Mouse (Mus musculus) kidney, adult 8-10 months (tissue): Measurements from ENCODE around the gene Lrp5.
A peak's percentile ranks its signal among the peaks of the same experiment; 100 is the strongest.

Source experiments
- DNase-seq, 2 experiments: peaks; one replicate each; pipeline ENCODE4 v3.0.0; 2022

Gene Lrp5

GRCm38 (mm10) chr19:3549263-3549662, 137.1 kb downstream of the Lrp5 start:
- DNase-seq: no peak

- no peak for DNase-seq
Observed at GRCm38 (mm10) chr19:3548311-3548710, 138.1 kb downstream of the Lrp5 start.

- no peak for DNase-seq
Observed at GRCm38 (mm10) chr19:3544995-3545394, 141.4 kb downstream of the Lrp5 start.

GRCm38 (mm10) chr19:3542591-3542990, 143.8 kb downstream of the Lrp5 start:
- no peak for DNase-seq

GRCm38 (mm10) chr19:3540997-3541396, 145.4 kb downstream of the Lrp5 start:
- no peak for DNase-seq

GRCm38 (mm10) chr19:3540254-3540653, 146.1 kb downstream of the Lrp5 start:
- DNase-seq: no peak

GRCm38 (mm10) chr19:3539456-3539855, 146.9 kb downstream of the Lrp5 start:
- DNase-seq: peak; percentile 65 to 68

GRCm38 (mm10) chr19:3537658-3538057, 148.7 kb downstream of the Lrp5 start:
- DNase-seq: no peak

GRCm38 (mm10) chr19:3534945-3535344, 151.4 kb downstream of the Lrp5 start:
- DNase-seq: no peak
